Mouse (Mus musculus): ENCODE data around the gene Epb42. TPM values are rescaled to one million over a fixed set of nuclear protein-coding genes. Genes with fewer than 3 reads are reported as not detected.

Gene Epb42
- polyA plus RNA-seq, 1 experiment from 2014 or later: 1.7 TPM

Small RNA genes lying within 50 kb of the gene (microRNA-seq; reads per million reads assigned to microRNA genes)
- gene Gm44325: not detected

Other genes with a start within 250 kb of the Epb42 start
- 7.2 and 8.8 TPM in 2 replicates for gene Cdan1, start 186.9 kb downstream of the Epb42 start, polyA plus RNA-seq (2014; fragmentation: Nextera tagmentation; extraction: Ambion mirVana)
- 4.5 and 4.9 TPM in 2 replicates for gene Ttbk2, start 186.5 kb downstream of the Epb42 start, polyA plus RNA-seq (2014; fragmentation: Nextera tagmentation; extraction: Ambion mirVana)
- gene Ubr1, start 66.4 kb downstream of the Epb42 start, polyA plus RNA-seq (2014; fragmentation: Nextera tagmentation; extraction: Ambion mirVana): 22.3 and 23.5 TPM in 2 replicates
- gene Tmem62, start 60.1 kb downstream of the Epb42 start, polyA plus RNA-seq (2014; fragmentation: Nextera tagmentation; extraction: Ambion mirVana): 4.2 and 4.6 TPM in 2 replicates
- 36.0 and 38.3 TPM in 2 replicates for gene Ccndbp1, start 28.7 kb downstream of the Epb42 start, polyA plus RNA-seq (2014; fragmentation: Nextera tagmentation; extraction: Ambion mirVana)
- gene Tgm5, start 48.8 kb upstream of the Epb42 start, polyA plus RNA-seq (2014; fragmentation: Nextera tagmentation; extraction: Ambion mirVana): 0.11 TPM in 1 of 2 replicates, not detected in the other
- 0.32 TPM in 1 of 2 replicates, not detected in the other for gene Tgm7, start 72.7 kb upstream of the Epb42 start, polyA plus RNA-seq (2014; fragmentation: Nextera tagmentation; extraction: Ambion mirVana)
- 19.2 and 23.2 TPM in 2 replicates for gene Adal, start 103.4 kb upstream of the Epb42 start, polyA plus RNA-seq (2014; fragmentation: Nextera tagmentation; extraction: Ambion mirVana)
- 19.7 and 20.8 TPM in 2 replicates for gene Lcmt2, start 103.6 kb upstream of the Epb42 start, polyA plus RNA-seq (2014; fragmentation: Nextera tagmentation; extraction: Ambion mirVana)
- 51.6 and 58.8 TPM in 2 replicates for gene Tubgcp4, start 133.6 kb upstream of the Epb42 start, polyA plus RNA-seq (2014; fragmentation: Nextera tagmentation; extraction: Ambion mirVana)
- gene Zscan29, start 134.1 kb upstream of the Epb42 start, polyA plus RNA-seq (2014; fragmentation: Nextera tagmentation; extraction: Ambion mirVana): 8.7 and 11.1 TPM in 2 replicates
- 63.8 and 70.3 TPM in 2 replicates for gene Trp53bp1, start 234.3 kb upstream of the Epb42 start, polyA plus RNA-seq (2014; fragmentation: Nextera tagmentation; extraction: Ambion mirVana)